Mouse (Mus musculus): ENCODE data around the gene Acoxl.

DNA sequence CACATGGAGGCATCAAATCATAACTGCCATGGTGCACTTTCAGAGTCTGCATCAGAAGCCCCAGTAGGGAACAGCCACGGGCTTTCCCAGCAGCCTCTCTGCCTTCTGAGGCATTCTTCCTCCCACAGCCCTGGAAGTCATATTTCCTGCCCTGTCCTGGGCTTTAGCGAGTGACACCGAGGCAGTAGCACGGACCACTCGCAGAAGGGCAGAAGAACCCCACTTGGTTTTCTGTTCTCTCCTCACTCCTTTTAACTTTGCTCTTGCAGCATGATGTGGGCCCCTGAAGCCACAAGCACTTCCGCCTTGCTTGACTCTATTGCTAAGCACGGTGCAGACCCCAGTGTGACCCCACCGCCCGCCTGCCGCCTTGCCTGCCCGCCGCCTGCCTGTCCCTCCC is 189.0 kb downstream of the Acoxl start:
- TF ChIP-seq POLR2A (IDR thresholded peaks at IDR 0.05; ENCODE audit: low read depth, low read length) (no peak), CTCF (IDR thresholded peaks at IDR 0.05; ENCODE audit: borderline replicate concordance, insufficient read depth, low read length) (no peak)
